Mouse (Mus musculus) liver, embryonic 11.5 days (tissue): ENCODE measurements around the gene Grb2. TPM values are rescaled to one million over a fixed set of nuclear protein-coding genes. Genes with fewer than 3 reads are reported as not detected.
A peak's percentile ranks its signal among the peaks of the same experiment; 100 is the strongest.

Experiments used
- ATAC-seq: fragments of 200-750 bp; cut with Nextera tagmentation; replicated peaks from 2 replicates; pipeline ENCODE4 v1.8.0; 2017; ENCODE audit warnings: moderate number of reproducible peaks, mild to moderate bottlenecking, moderate TSS enrichment, moderate library complexity; ENCODE audit not compliant: low FRiP score
- DNase-seq: peaks from one replicate; pipeline ENCODE4 v3.0.0-alpha.2; 2017; ENCODE audit warnings: low spot score
- H3K27ac ChIP-seq: fragments of 300-500 bp; sonication (generic); 2 replicates; pipeline ENCODE4 v1.5.1; 2014; ENCODE audit warnings: mild to moderate bottlenecking, low read depth, low read length, control low read depth
- H3K27me3 ChIP-seq: fragments of 300-500 bp; sonication (generic); replicated peaks from 2 replicates; pipeline ENCODE4 v1.6.1; 2014; ENCODE audit warnings: low read length, mixed read lengths; ENCODE audit not compliant: control insufficient read depth, insufficient read depth
- H3K36me3 ChIP-seq: fragments of 300-500 bp; sonication (generic); 2 replicates; pipeline ENCODE4 v1.6.1; 2014; ENCODE audit warnings: mild to moderate bottlenecking, low read length, moderate library complexity, mixed read lengths; ENCODE audit not compliant: control insufficient read depth, insufficient read depth
- H3K4me1 ChIP-seq: fragments of 300-500 bp; sonication (generic); replicated peaks from 2 replicates; pipeline ENCODE4 v1.6.1; 2014; ENCODE audit warnings: low read length, mixed read lengths; ENCODE audit not compliant: control insufficient read depth, insufficient read depth
- H3K4me2 ChIP-seq: fragments of 300-500 bp; sonication (generic); 2 replicates; pipeline ENCODE4 v1.6.1; 2014; ENCODE audit warnings: mild to moderate bottlenecking, control low read depth, moderate library complexity
- H3K4me3 ChIP-seq: fragments of 300-500 bp; sonication (generic); 2 replicates; pipeline ENCODE4 v1.5.1; 2014; ENCODE audit warnings: low read depth, low read length, control low read depth
- H3K9ac ChIP-seq: fragments of 300-500 bp; sonication (generic); 2 replicates; pipeline ENCODE4 v1.6.1; 2014; ENCODE audit warnings: low read depth, low read length, control low read depth
- H3K9me3 ChIP-seq: fragments of 300-500 bp; sonication (generic); 2 replicates; pipeline ENCODE4 v1.6.1; 2016; ENCODE audit warnings: low read length, inconsistent platforms, mixed read lengths; ENCODE audit not compliant: control insufficient read depth
- WGBS: fragments of 180-500 bp; shearing (Covaris S2); extraction: QIAGEN DNeasy Blood & Tissue Kit; methylation state at CpG from one replicate; pipeline ENCODE4 v1.1.7; 2014; 5-methylcytosine and 5-hydroxymethylcytosine counted together
- polyA plus RNA-seq: library from polyadenylated mRNA; unstranded; fragments of >200 nt; fragmentation: Nextera tagmentation; extraction: Ambion mirVana; gene quantifications from 2 replicates; pipeline ENCODE4 v1.2.1, GENCODE M21; 2014

Gene Grb2
- polyA plus RNA-seq, 1 experiment from 2014 or later = 52.8 TPM

GRCm38 (mm10) chr11:115634109-115634508, 74.3 kb downstream of the Grb2 start:
- ATAC-seq (no peak), DNase-seq (no peak)
- WGBS = 74% methylated on average over 4 of the region's 4 CpGs
- Histone ChIP-seq H3K27ac (no peak overlapping the region), H3K9me3 (no peaks in the 10 kb centered on the region), H3K36me3 (no peaks in the 10 kb centered on the region), H3K4me1 (peaks cover 5% of the 10 kb centered on the region), H3K27me3 (no peaks in the 10 kb centered on the region), H3K4me3 (no peak overlapping the region), H3K4me2 (no peak overlapping the region), H3K9ac (no peak overlapping the region)

- Histone ChIP-seq H3K9ac (no peak overlapping the region), H3K4me3 (no peak overlapping the region), H3K27me3 (no peaks in the 10 kb centered on the region), H3K4me2 (no peak overlapping the region), H3K36me3 (no peaks in the 10 kb centered on the region), H3K27ac (no peak overlapping the region), H3K4me1 (peaks cover 7% of the 10 kb centered on the region), H3K9me3 (no peaks in the 10 kb centered on the region)
- ATAC-seq (no peak), DNase-seq (no peak)
- WGBS = 77% methylated on average over 10 of the region's 10 CpGs
These were observed 75.5 kb downstream of the Grb2 start for GRCm38 (mm10) chr11:115632862-115633261.

- H3K27me3 ChIP-seq = no peaks in the 10 kb centered on the region
- no peak for ATAC-seq
- H3K27ac ChIP-seq = no peak overlapping the region
- no peak for DNase-seq
- no peaks in the 10 kb centered on the region for H3K36me3 ChIP-seq
- peaks cover 7% of the 10 kb centered on the region for H3K4me1 ChIP-seq
- no peak overlapping the region for H3K9ac ChIP-seq
- 71% methylated on average over 7 of the region's 7 CpGs for WGBS
- no peaks in the 10 kb centered on the region for H3K9me3 ChIP-seq
- no peak overlapping the region for H3K4me3 ChIP-seq
- no peak overlapping the region for H3K4me2 ChIP-seq
These were observed 76.2 kb downstream of the Grb2 start for GRCm38 (mm10) chr11:115632247-115632646.

DNA sequence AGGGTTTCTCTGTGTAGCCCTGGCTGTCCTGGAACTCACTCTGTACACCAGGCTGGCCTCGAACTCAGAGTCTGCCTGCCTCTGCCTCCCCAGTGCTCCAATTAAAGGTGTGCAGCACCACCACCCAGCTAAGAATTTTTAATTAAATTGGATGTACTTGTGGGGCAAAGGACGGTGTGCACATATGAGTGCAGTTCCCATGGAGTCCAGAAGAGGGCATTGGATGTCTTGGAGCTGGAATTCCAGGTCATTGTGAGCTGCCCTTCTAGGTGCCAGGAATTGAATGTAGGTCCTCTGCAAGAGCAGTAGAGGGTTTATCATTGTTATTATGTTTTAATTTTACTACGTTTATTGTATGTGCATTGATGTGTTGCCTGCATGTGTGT, 76.9 kb downstream of the Grb2 start:
- ATAC-seq (no peak), DNase-seq (no peak)
- no peaks in the 10 kb centered on the region for H3K9me3 ChIP-seq
- H3K36me3 ChIP-seq = no peaks in the 10 kb centered on the region
- 17% methylated on average over 3 of the region's 3 CpGs for WGBS
- peak overlapping the region; percentile 56 for H3K4me2 ChIP-seq
- no peak overlapping the region for H3K27ac ChIP-seq
- H3K4me3 ChIP-seq = peak overlapping the region; percentile 14; the same call in 1 of the 2 replicates
- H3K27me3 ChIP-seq = no peaks in the 10 kb centered on the region
- peaks cover 14% of the 10 kb centered on the region for H3K4me1 ChIP-seq
- H3K9ac ChIP-seq = peak overlapping the region; percentile 12; the same call in 1 of the 2 replicates

DNA sequence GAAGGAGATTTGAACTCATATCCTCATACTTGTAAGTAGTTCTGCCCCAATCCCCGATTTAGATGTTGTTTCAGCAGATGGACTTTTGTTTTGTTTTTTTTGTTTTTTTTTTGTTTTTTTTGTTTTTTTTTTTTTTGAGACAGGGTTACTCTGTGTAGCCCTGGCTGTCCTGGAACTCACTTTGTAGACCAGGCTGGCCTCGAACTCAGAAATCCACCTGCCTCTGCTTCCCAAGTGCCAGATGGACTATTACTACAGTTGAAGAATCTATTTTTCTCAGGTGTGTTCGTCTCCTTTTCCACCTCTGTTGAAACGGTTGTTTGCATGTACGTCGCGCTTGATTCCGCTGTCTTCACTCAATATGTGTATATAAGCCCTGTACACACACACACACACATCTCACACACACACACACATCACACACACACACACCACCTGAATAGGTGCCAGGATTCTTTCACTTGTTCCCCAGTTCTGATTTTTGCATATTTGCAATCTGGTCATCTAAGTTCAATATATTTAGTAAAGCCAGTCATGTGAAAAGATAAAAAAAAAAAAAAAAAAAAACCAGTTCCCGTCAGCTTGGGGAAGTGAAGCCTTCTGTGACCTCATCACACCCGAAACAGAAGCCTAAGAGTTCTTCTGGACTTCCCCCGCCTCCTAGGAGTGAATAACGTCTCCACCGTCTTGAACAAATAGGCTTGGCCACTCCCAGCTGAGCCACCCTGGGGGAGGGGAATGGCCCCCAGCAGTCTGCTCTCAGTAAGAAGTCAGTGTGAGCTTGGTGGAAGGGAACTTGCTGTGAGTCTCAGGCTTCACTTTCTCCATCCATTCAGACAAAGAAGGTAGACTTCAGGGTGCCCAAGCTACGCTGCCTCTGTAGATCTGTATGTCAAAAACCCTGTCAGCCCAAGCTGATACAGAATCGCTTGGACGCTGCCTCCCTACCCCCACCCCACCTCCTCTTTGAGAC, 77.6 kb downstream of the Grb2 start:
- H3K4me3 ChIP-seq = peak overlapping the region; percentile 14; the same call in 1 of the 2 replicates

GRCm38 (mm10) chr11:115629734-115630531, 78.5 kb downstream of the Grb2 start:
- ATAC-seq = no peak
- 75% methylated on average over 13 of the region's 13 CpGs for WGBS

More for the DNA sequence above, 77.6 kb downstream of the Grb2 start:
- peaks cover 17% of the 10 kb centered on the region for H3K4me1 ChIP-seq
- H3K27ac ChIP-seq = no peak overlapping the region
- peak; percentile 45 for DNase-seq
- peak overlapping the region; percentile 56 for H3K4me2 ChIP-seq
- no peaks in the 10 kb centered on the region for H3K9me3 ChIP-seq
- H3K36me3 ChIP-seq = no peaks in the 10 kb centered on the region
- no peak for ATAC-seq
- 46% methylated on average over 16 of the region's 16 CpGs for WGBS
- peak overlapping the region; percentile 12; the same call in 1 of the 2 replicates for H3K9ac ChIP-seq
- no peaks in the 10 kb centered on the region for H3K27me3 ChIP-seq

GRCm38 (mm10) chr11:115628465-115629101, 79.8 kb downstream of the Grb2 start:
- H3K4me2 ChIP-seq = peak overlapping the region; percentile 65
- H3K9me3 ChIP-seq = no peaks in the 10 kb centered on the region
- peak overlapping the region; percentile 84 for H3K4me3 ChIP-seq
- no peaks in the 10 kb centered on the region for H3K36me3 ChIP-seq
- no peaks in the 10 kb centered on the region for H3K27me3 ChIP-seq
- DNase-seq (no peak), ATAC-seq (peak; percentile 13)
- WGBS = 42% methylated on average over 13 of the region's 13 CpGs
- peak overlapping the region; percentile 64 for H3K9ac ChIP-seq
- peak overlapping the region; percentile 32; the same call in 1 of the 2 replicates for H3K27ac ChIP-seq
- peaks cover 17% of the 10 kb centered on the region for H3K4me1 ChIP-seq

More at GRCm38 (mm10) chr11:115629734-115630531, 78.5 kb downstream of the Grb2 start:
- Histone ChIP-seq H3K9ac (no peak overlapping the region), H3K9me3 (no peaks in the 10 kb centered on the region), H3K4me2 (no peak overlapping the region), H3K27me3 (no peaks in the 10 kb centered on the region), H3K27ac (no peak overlapping the region), H3K36me3 (no peaks in the 10 kb centered on the region), H3K4me1 (peaks cover 17% of the 10 kb centered on the region), H3K4me3 (no peak overlapping the region)
- no peak for DNase-seq
